Mouse (Mus musculus): ENCODE data around the gene Slc32a1. TPM values are rescaled to one million over a fixed set of nuclear protein-coding genes. Genes with fewer than 3 reads are reported as not detected.

The Slc32a1 gene
- polyA plus RNA-seq, 1 experiment from 2014 or later = 0.05 TPM

MicroRNAs within 50 kb of the gene (microRNA counts, 519-probe panel; counts per million panel counts)
- microRNA mmu-miR-3474 = 688 counts per million, percentile 2 among the panel's probes with 10 or more counts

Small RNA genes lying within 50 kb of the gene (microRNA-seq; reads per million reads assigned to microRNA genes)
- gene Mir3474 (ENCODE audit: borderline number of aligned reads) = 2.8 reads per million, percentile 11 among the genes with 10 or more reads in this experiment

Other genes with a start within 250 kb of the Slc32a1 start
- gene Snhg11, start 235.1 kb upstream of the Slc32a1 start, polyA plus RNA-seq (2015; fragmentation: Nextera tagmentation; extraction: Ambion mirVana) = 3.9 and 9.2 TPM in 2 replicates
- 17.5 and 18.1 TPM in 2 replicates for gene Ralgapb, start 200.9 kb upstream of the Slc32a1 start, polyA plus RNA-seq (2015; fragmentation: Nextera tagmentation; extraction: Ambion mirVana)
- gene Adig, start 108.2 kb upstream of the Slc32a1 start, polyA plus RNA-seq (2015; fragmentation: Nextera tagmentation; extraction: Ambion mirVana) = 1.1 and 1.9 TPM in 2 replicates
- gene Arhgap40, start 98.0 kb upstream of the Slc32a1 start, polyA plus RNA-seq (2015; fragmentation: Nextera tagmentation; extraction: Ambion mirVana) = 4.9 and 5.9 TPM in 2 replicates
- 12.0 and 13.1 TPM in 2 replicates for gene Actr5, start 14.1 kb downstream of the Slc32a1 start, polyA plus RNA-seq (2015; fragmentation: Nextera tagmentation; extraction: Ambion mirVana)
- gene Ppp1r16b, start 54.6 kb downstream of the Slc32a1 start, polyA plus RNA-seq (2015; fragmentation: Nextera tagmentation; extraction: Ambion mirVana) = 5.3 and 5.7 TPM in 2 replicates
- gene Fam83d, start 157.3 kb downstream of the Slc32a1 start, polyA plus RNA-seq (2015; fragmentation: Nextera tagmentation; extraction: Ambion mirVana) = 39.5 and 39.9 TPM in 2 replicates
- gene Dhx35, start 184.0 kb downstream of the Slc32a1 start, polyA plus RNA-seq (2015; fragmentation: Nextera tagmentation; extraction: Ambion mirVana) = 12.5 and 13.0 TPM in 2 replicates

Data from embryonic facial prominence, embryonic 15.5 days (tissue).